Mouse (Mus musculus) neural tube, embryonic 13.5 days (tissue): ENCODE results near the gene Dst. TPM values are rescaled to one million over a fixed set of nuclear protein-coding genes. Genes with fewer than 3 reads are reported as not detected.

Source experiments
- ATAC-seq: fragments of 200-750 bp; cut with Nextera tagmentation; 2 replicates; pipeline ENCODE4 v1.8.0; 2017; ENCODE audit warnings: low read depth, mild to moderate bottlenecking, moderate TSS enrichment, moderate library complexity
- H3K27ac ChIP-seq: fragments of 300-500 bp; sonication (generic); replicated peaks from 2 replicates; pipeline ENCODE4 v1.5.1; 2015; ENCODE audit warnings: moderate library complexity, mild to moderate bottlenecking, inconsistent platforms
- H3K27me3 ChIP-seq: fragments of 300-500 bp; sonication (generic); 2 replicates; pipeline ENCODE4 v1.6.1; 2015; ENCODE audit warnings: mild to moderate bottlenecking, inconsistent platforms
- H3K36me3 ChIP-seq: fragments of 300-500 bp; sonication (generic); 2 replicates; pipeline ENCODE4 v1.6.1; 2015; ENCODE audit warnings: mild to moderate bottlenecking, inconsistent platforms
- H3K4me1 ChIP-seq: fragments of 300-500 bp; sonication (generic); replicated peaks from 2 replicates; pipeline ENCODE4 v1.6.1; 2015; ENCODE audit warnings: inconsistent platforms
- H3K4me2 ChIP-seq: fragments of 300-500 bp; sonication (generic); 2 replicates; pipeline ENCODE4 v1.6.1; 2015; ENCODE audit warnings: inconsistent platforms, mild to moderate bottlenecking, moderate library complexity
- H3K4me3 ChIP-seq: fragments of 300-500 bp; sonication (generic); 2 replicates; pipeline ENCODE4 v1.5.1; 2015; ENCODE audit warnings: mild to moderate bottlenecking, inconsistent platforms
- H3K9ac ChIP-seq: fragments of 300-500 bp; sonication (generic); 2 replicates; pipeline ENCODE4 v1.6.1; 2015; ENCODE audit warnings: moderate library complexity, mild to moderate bottlenecking, inconsistent platforms
- H3K9me3 ChIP-seq: fragments of 300-500 bp; sonication (generic); 2 replicates; pipeline ENCODE4 v1.6.1; 2016; ENCODE audit warnings: inconsistent platforms
- WGBS: fragments of 180-500 bp; shearing (Covaris S2); methylation state at CpG from one replicate; pipeline ENCODE4 v1.1.7; 2015; 5-methylcytosine and 5-hydroxymethylcytosine counted together
- polyA plus RNA-seq: library from polyadenylated mRNA; unstranded; fragments of >200 nt; fragmentation: Nextera tagmentation; extraction: Ambion mirVana; gene quantifications from 2 replicates; pipeline ENCODE4 v1.2.1, GENCODE M21; 2015

The Dst gene
- polyA plus RNA-seq, 1 experiment from 2014 or later, result 44.4 TPM

- ATAC-seq, result no peak
- 96% methylated on average over 19 of the region's 19 CpGs for WGBS
- Histone ChIP-seq H3K9ac (no peak overlapping the region), H3K27me3 (no peaks in the 10 kb centered on the region), H3K9me3 (no peaks in the 10 kb centered on the region), H3K4me2 (no peak overlapping the region), H3K27ac (no peak overlapping the region), H3K36me3 (peaks cover 62% of the 10 kb centered on the region), H3K4me3 (no peak overlapping the region), H3K4me1 (peaks cover 26% of the 10 kb centered on the region)
Measured at GRCm38 (mm10) chr1:34179756-34180155, 271.7 kb downstream of the Dst start.

GRCm38 (mm10) chr1:34182406-34183249 is 274.6 kb downstream of the Dst start:
- H3K27me3 ChIP-seq, result no peaks in the 10 kb centered on the region
- peak; percentile 89 for ATAC-seq
- peaks cover 26% of the 10 kb centered on the region for H3K4me1 ChIP-seq
- H3K36me3 ChIP-seq, result peaks cover 52% of the 10 kb centered on the region
- no peaks in the 10 kb centered on the region for H3K9me3 ChIP-seq
- 45% methylated on average over 24 of the region's 24 CpGs for whole genome bisulfite sequencing
- peak overlapping the region; percentile 69 for H3K27ac ChIP-seq
- H3K4me3 ChIP-seq, result no peak overlapping the region
- H3K9ac ChIP-seq, result no peak overlapping the region
- no peak overlapping the region for H3K4me2 ChIP-seq

- Histone ChIP-seq H3K27ac (peak overlapping the region; percentile 69), H3K36me3 (peaks cover 52% of the 10 kb centered on the region), H3K9me3 (no peaks in the 10 kb centered on the region), H3K4me3 (no peak overlapping the region), H3K4me1 (peaks cover 29% of the 10 kb centered on the region), H3K27me3 (no peaks in the 10 kb centered on the region), H3K4me2 (no peak overlapping the region), H3K9ac (no peak overlapping the region)
- peak; percentile 45; the same call in 1 of the 2 replicates for ATAC-seq
- WGBS, result 41% methylated on average over 12 of the region's 12 CpGs
Measured at GRCm38 (mm10) chr1:34183250-34183926, 275.4 kb downstream of the Dst start.

GRCm38 (mm10) chr1:34184266-34184665 is 276.2 kb downstream of the Dst start:
- no peak overlapping the region for H3K9ac ChIP-seq
- no peak for ATAC-seq
- H3K36me3 ChIP-seq, result peaks cover 52% of the 10 kb centered on the region
- no peaks in the 10 kb centered on the region for H3K27me3 ChIP-seq
- H3K4me3 ChIP-seq, result no peak overlapping the region
- H3K9me3 ChIP-seq, result no peaks in the 10 kb centered on the region
- peaks cover 35% of the 10 kb centered on the region for H3K4me1 ChIP-seq
- H3K27ac ChIP-seq, result no peak overlapping the region
- WGBS, result 56% methylated on average over 6 of the region's 6 CpGs
- H3K4me2 ChIP-seq, result no peak overlapping the region

- H3K4me2 ChIP-seq, result no peak overlapping the region
- no peak overlapping the region for H3K4me3 ChIP-seq
- no peak for ATAC-seq
- H3K36me3 ChIP-seq, result peaks cover 55% of the 10 kb centered on the region
- no peak overlapping the region for H3K9ac ChIP-seq
- peaks cover 35% of the 10 kb centered on the region for H3K4me1 ChIP-seq
- H3K27ac ChIP-seq, result no peak overlapping the region
- 93% methylated on average over 6 of the region's 6 CpGs for WGBS
- no peaks in the 10 kb centered on the region for H3K9me3 ChIP-seq
- H3K27me3 ChIP-seq, result no peaks in the 10 kb centered on the region
Measured at GRCm38 (mm10) chr1:34186033-34186432, 278.0 kb downstream of the Dst start.

- 82% methylated on average over 5 of the region's 5 CpGs for WGBS
- Histone ChIP-seq H3K4me2 (no peak overlapping the region), H3K27me3 (no peaks in the 10 kb centered on the region), H3K9ac (no peak overlapping the region), H3K4me1 (peaks cover 31% of the 10 kb centered on the region), H3K4me3 (no peak overlapping the region), H3K36me3 (peaks cover 62% of the 10 kb centered on the region), H3K27ac (no peak overlapping the region), H3K9me3 (no peaks in the 10 kb centered on the region)
- no peak for ATAC-seq
Measured at GRCm38 (mm10) chr1:34187501-34187900, 279.5 kb downstream of the Dst start.

GRCm38 (mm10) chr1:34188721-34189236 is 280.8 kb downstream of the Dst start:
- H3K4me2 ChIP-seq, result no peak overlapping the region
- no peaks in the 10 kb centered on the region for H3K9me3 ChIP-seq
- peaks cover 18% of the 10 kb centered on the region for H3K4me1 ChIP-seq
- 87% methylated on average over 16 of the region's 16 CpGs for WGBS
- H3K4me3 ChIP-seq, result no peak overlapping the region
- H3K27me3 ChIP-seq, result no peaks in the 10 kb centered on the region
- peak overlapping the region; percentile 42; the same call in 1 of the 2 replicates for H3K27ac ChIP-seq
- peaks cover 74% of the 10 kb centered on the region for H3K36me3 ChIP-seq
- no peak for ATAC-seq
- H3K9ac ChIP-seq, result no peak overlapping the region

GRCm38 (mm10) chr1:34189318-34189717 is 281.3 kb downstream of the Dst start:
- peaks cover 80% of the 10 kb centered on the region for H3K36me3 ChIP-seq
- WGBS, result 69% methylated on average over 14 of the region's 14 CpGs
- ATAC-seq, result peak; percentile 50; the same call in 1 of the 2 replicates
- no peaks in the 10 kb centered on the region for H3K27me3 ChIP-seq
- no peak overlapping the region for H3K4me2 ChIP-seq
- no peak overlapping the region for H3K4me3 ChIP-seq
- peaks cover 13% of the 10 kb centered on the region; the same call in 1 of the 2 replicates for H3K4me1 ChIP-seq
- H3K9me3 ChIP-seq, result no peaks in the 10 kb centered on the region
- H3K27ac ChIP-seq, result no peak overlapping the region; the same call in 1 of the 2 replicates
- no peak overlapping the region for H3K9ac ChIP-seq

GRCm38 (mm10) chr1:34189970-34190369 is 281.9 kb downstream of the Dst start:
- no peak overlapping the region for H3K9ac ChIP-seq
- H3K27ac ChIP-seq, result no peak overlapping the region
- no peak overlapping the region for H3K4me2 ChIP-seq
- ATAC-seq, result no peak
- H3K36me3 ChIP-seq, result peaks cover 83% of the 10 kb centered on the region
- no peaks in the 10 kb centered on the region for H3K27me3 ChIP-seq
- H3K9me3 ChIP-seq, result no peaks in the 10 kb centered on the region
- no peak overlapping the region for H3K4me3 ChIP-seq
- 0 out of 2 replicates have a peak, but pooled peaks cover 10% of the 10 kb centered on the region for H3K4me1 ChIP-seq
- 66% methylated on average over 7 of the region's 7 CpGs for WGBS

- H3K27ac ChIP-seq, result no peak overlapping the region
- H3K9me3 ChIP-seq, result no peaks in the 10 kb centered on the region
- no peak overlapping the region for H3K9ac ChIP-seq
- ATAC-seq, result no peak
- H3K27me3 ChIP-seq, result no peaks in the 10 kb centered on the region
- H3K36me3 ChIP-seq, result peaks cover 94% of the 10 kb centered on the region
- H3K4me2 ChIP-seq, result no peak overlapping the region
- WGBS, result 92% methylated on average over 17 of the region's 17 CpGs
- no peak overlapping the region for H3K4me3 ChIP-seq
- H3K4me1 ChIP-seq, result 0 out of 2 replicates have a peak, but pooled peaks cover 10% of the 10 kb centered on the region
Measured at GRCm38 (mm10) chr1:34192174-34192573, 284.1 kb downstream of the Dst start.

- Histone ChIP-seq H3K4me3 (no peak overlapping the region), H3K4me2 (no peak overlapping the region), H3K9ac (no peak overlapping the region), H3K27ac (no peak overlapping the region), H3K4me1 (no peaks in the 10 kb centered on the region), H3K36me3 (peaks cover 84% of the 10 kb centered on the region), H3K9me3 (no peaks in the 10 kb centered on the region), H3K27me3 (no peaks in the 10 kb centered on the region)
- no peak for ATAC-seq
- WGBS, result 90% methylated on average over 18 of the region's 18 CpGs
Measured at GRCm38 (mm10) chr1:34200791-34201190, 292.8 kb downstream of the Dst start.

GRCm38 (mm10) chr1:34201483-34201882 is 293.5 kb downstream of the Dst start:
- Histone ChIP-seq H3K4me1 (no peaks in the 10 kb centered on the region), H3K36me3 (peaks cover 84% of the 10 kb centered on the region), H3K9ac (no peak overlapping the region), H3K9me3 (no peaks in the 10 kb centered on the region), H3K27ac (no peak overlapping the region), H3K27me3 (no peaks in the 10 kb centered on the region), H3K4me3 (no peak overlapping the region), H3K4me2 (no peak overlapping the region)
- WGBS, result 60% methylated on average over 4 of the region's 4 CpGs
- no peak for ATAC-seq
